Mouse (Mus musculus) spleen, postnatal 4 days (tissue): ENCODE results near the gene Cep89.

Experiments
- DNase-seq, 2 experiments: peaks; one replicate each; pipeline ENCODE4 v3.0.0; 2022; ENCODE audit warnings: low spot score in 2 of 2

Cep89 gene

DNA sequence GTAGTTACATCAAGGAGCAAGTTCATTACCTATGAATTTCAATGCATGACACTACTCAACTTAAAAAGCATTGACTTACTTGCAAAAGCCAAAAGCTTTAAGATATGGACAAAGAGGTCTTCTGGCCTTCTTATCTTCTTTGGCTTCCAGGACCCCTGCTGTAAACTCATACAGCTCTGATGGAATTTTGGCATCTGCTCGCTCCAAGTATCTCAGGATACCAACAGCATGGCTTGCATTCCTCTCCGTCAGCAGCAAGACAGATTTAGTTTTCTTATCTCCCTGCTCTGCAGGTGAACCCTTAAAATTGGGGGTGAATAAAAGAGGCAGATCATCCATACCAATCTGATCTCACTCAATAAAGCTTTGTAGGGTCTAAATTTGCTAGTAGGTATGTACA, 88.3 kb downstream of the Cep89 start:
- DNase-seq, result no peak

DNA sequence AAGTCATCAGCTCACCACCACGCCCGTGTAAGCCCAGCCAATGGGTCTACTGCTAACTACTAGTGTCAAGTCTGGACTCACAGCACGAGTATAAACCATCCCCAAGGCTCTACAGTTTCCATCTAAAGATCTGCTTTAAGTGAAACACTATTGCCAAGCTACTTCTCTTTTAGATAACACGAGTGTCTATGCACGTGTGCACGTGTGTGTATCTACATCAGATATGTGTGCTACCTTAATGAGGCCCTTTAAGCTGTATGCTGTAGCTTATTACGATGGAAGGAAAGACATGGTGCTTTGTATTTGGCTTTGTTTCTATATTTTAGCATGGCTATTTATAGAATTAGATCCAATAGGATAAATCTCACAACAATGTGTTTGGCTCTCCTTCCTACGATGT, 89.7 kb downstream of the Cep89 start:
- DNase-seq, result no peak
